Mouse (Mus musculus): ENCODE measurements around the gene Prss33. TPM values are rescaled to one million over a fixed set of nuclear protein-coding genes. Genes with fewer than 3 reads are reported as not detected.

Gene Prss33
- polyA plus RNA-seq, 1 experiment from 2014 or later = not detected

- no peak overlapping the region for H3K9ac ChIP-seq (ENCODE audit: low read depth, low read length)
- H3K27ac ChIP-seq (ENCODE audit: low read depth, low read length) = no peak overlapping the region
- H3K9me3 ChIP-seq (ENCODE audit: control insufficient read depth, low read length) = peaks cover 25% of the 10 kb centered on the region
- H3K4me1 ChIP-seq (ENCODE audit: control insufficient read depth, insufficient read depth, low read depth, low read length) = no peaks in the 10 kb centered on the region
- WGBS = 97% methylated on average over 8 of the region's 8 CpGs
- no peak for ATAC-seq
- H3K27me3 ChIP-seq (replicated peaks; ENCODE audit: control insufficient read depth, insufficient read depth, low read length) = no peaks in the 10 kb centered on the region
- peaks cover 88% of the 10 kb centered on the region for H3K36me3 ChIP-seq (ENCODE audit: control insufficient read depth, insufficient read depth, low read length)
- H3K4me3 ChIP-seq (ENCODE audit: low read length) = no peak overlapping the region
- no peak overlapping the region for H3K4me2 ChIP-seq (ENCODE audit: low read length)
Observed at GRCm38 (mm10) chr17:23818579-23818978, 17.3 kb downstream of the Prss33 start.

GRCm38 (mm10) chr17:23815641-23816040, 20.2 kb downstream of the Prss33 start:
- Histone ChIP-seq H3K4me1 (ENCODE audit: control insufficient read depth, insufficient read depth, low read depth, low read length) (no peaks in the 10 kb centered on the region), H3K36me3 (ENCODE audit: control insufficient read depth, insufficient read depth, low read length) (peaks cover 86% of the 10 kb centered on the region), H3K4me2 (ENCODE audit: low read length) (no peak overlapping the region), H3K27ac (ENCODE audit: low read depth, low read length) (no peak overlapping the region), H3K9me3 (ENCODE audit: control insufficient read depth, low read length) (peaks cover 25% of the 10 kb centered on the region), H3K9ac (ENCODE audit: low read depth, low read length) (no peak overlapping the region), H3K4me3 (ENCODE audit: low read length) (no peak overlapping the region), H3K27me3 (replicated peaks; ENCODE audit: control insufficient read depth, insufficient read depth, low read length) (no peaks in the 10 kb centered on the region)
- ATAC-seq = no peak
- 97% methylated on average over 16 of the region's 16 CpGs for WGBS

GRCm38 (mm10) chr17:23807918-23808317, 27.9 kb downstream of the Prss33 start:
- ATAC-seq = no peak
- Histone ChIP-seq H3K4me2 (ENCODE audit: low read length) (no peak overlapping the region), H3K4me3 (ENCODE audit: low read length) (no peak overlapping the region), H3K27me3 (replicated peaks; ENCODE audit: control insufficient read depth, insufficient read depth, low read length) (no peaks in the 10 kb centered on the region), H3K27ac (ENCODE audit: low read depth, low read length) (no peak overlapping the region), H3K36me3 (ENCODE audit: control insufficient read depth, insufficient read depth, low read length) (peaks cover 38% of the 10 kb centered on the region), H3K9ac (ENCODE audit: low read depth, low read length) (no peak overlapping the region), H3K4me1 (ENCODE audit: control insufficient read depth, insufficient read depth, low read depth, low read length) (peaks cover 31% of the 10 kb centered on the region), H3K9me3 (ENCODE audit: control insufficient read depth, low read length) (no peaks in the 10 kb centered on the region)
- WGBS = 89% methylated on average over 3 of the region's 3 CpGs

- H3K4me3 ChIP-seq (ENCODE audit: low read length) = no peak overlapping the region
- H3K27me3 ChIP-seq (replicated peaks; ENCODE audit: control insufficient read depth, insufficient read depth, low read length) = no peaks in the 10 kb centered on the region
- H3K27ac ChIP-seq (ENCODE audit: low read depth, low read length) = no peak overlapping the region
- H3K9ac ChIP-seq (ENCODE audit: low read depth, low read length) = 0 out of 2 replicates have a peak overlapping the region, but pooled peaks have one; percentile 5
- H3K9me3 ChIP-seq (ENCODE audit: control insufficient read depth, low read length) = no peaks in the 10 kb centered on the region
- peaks cover 30% of the 10 kb centered on the region for H3K36me3 ChIP-seq (ENCODE audit: control insufficient read depth, insufficient read depth, low read length)
- peak overlapping the region; percentile 13; the same call in 1 of the 2 replicates for H3K4me2 ChIP-seq (ENCODE audit: low read length)
- WGBS = 78% methylated on average over 25 of the region's 25 CpGs
- H3K4me1 ChIP-seq (ENCODE audit: control insufficient read depth, insufficient read depth, low read depth, low read length) = peaks cover 31% of the 10 kb centered on the region
- ATAC-seq = no peak
Observed at GRCm38 (mm10) chr17:23806867-23807266, 29.0 kb downstream of the Prss33 start.

DNA sequence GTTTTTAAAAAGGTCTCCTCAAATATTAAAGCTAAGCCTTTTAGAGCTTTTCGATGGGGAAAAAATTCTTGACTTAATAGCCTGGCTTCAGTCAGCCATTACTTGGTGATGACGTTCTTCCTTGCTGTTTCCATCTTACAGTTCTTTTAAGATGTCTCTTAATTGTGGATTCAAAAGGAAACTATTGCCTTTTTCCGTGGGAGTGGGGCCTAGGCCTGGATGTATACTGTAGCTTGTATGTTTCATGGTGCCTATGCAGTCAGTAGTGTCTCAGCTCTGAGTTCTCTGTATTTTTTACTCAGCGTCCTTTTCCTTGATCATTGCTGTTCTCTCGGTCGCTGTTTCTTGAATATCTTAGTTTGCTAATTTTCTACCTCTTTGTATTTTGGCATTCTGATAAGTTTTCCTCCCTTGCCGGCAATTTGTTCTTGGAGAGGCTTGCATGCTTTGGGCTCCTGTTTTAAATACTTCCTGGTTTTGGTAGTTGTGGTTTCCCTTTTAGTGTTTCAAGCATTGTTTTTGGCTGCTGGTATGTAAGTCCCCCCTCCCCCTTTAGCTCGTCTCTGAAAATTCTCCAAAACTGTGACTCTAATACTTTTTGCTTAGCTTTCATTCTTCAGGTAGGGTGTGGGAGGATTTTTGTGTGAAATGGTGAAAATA, 31.3 kb downstream of the Prss33 start:
- Histone ChIP-seq H3K36me3 (ENCODE audit: control insufficient read depth, insufficient read depth, low read length) (peaks cover 9% of the 10 kb centered on the region), H3K9ac (ENCODE audit: low read depth, low read length) (peak overlapping the region; percentile 81), H3K9me3 (ENCODE audit: control insufficient read depth, low read length) (no peaks in the 10 kb centered on the region), H3K27ac (ENCODE audit: low read depth, low read length) (no peak overlapping the region; the same call in 1 of the 2 replicates), H3K4me2 (ENCODE audit: low read length) (peak overlapping the region; percentile 74), H3K4me3 (ENCODE audit: low read length) (peak overlapping the region; percentile 63), H3K4me1 (ENCODE audit: control insufficient read depth, insufficient read depth, low read depth, low read length) (peaks cover 31% of the 10 kb centered on the region), H3K27me3 (replicated peaks; ENCODE audit: control insufficient read depth, insufficient read depth, low read length) (no peaks in the 10 kb centered on the region)
- WGBS = 5% methylated on average over 8 of the region's 8 CpGs
- no peak for ATAC-seq

- H3K4me2 ChIP-seq (ENCODE audit: low read length) = peak overlapping the region; percentile 74
- peaks cover under 1% of the 10 kb centered on the region; the same call in 1 of the 2 replicates for H3K36me3 ChIP-seq (ENCODE audit: control insufficient read depth, insufficient read depth, low read length)
- peak; percentile 57 for ATAC-seq
- peak overlapping the region; percentile 97 for H3K27ac ChIP-seq (ENCODE audit: low read depth, low read length)
- H3K4me3 ChIP-seq (ENCODE audit: low read length) = peak overlapping the region; percentile 63
- peak overlapping the region; percentile 81 for H3K9ac ChIP-seq (ENCODE audit: low read depth, low read length)
- WGBS = 0% methylated on average over 48 of the region's 83 CpGs
- no peaks in the 10 kb centered on the region for H3K9me3 ChIP-seq (ENCODE audit: control insufficient read depth, low read length)
- peaks cover 31% of the 10 kb centered on the region for H3K4me1 ChIP-seq (ENCODE audit: control insufficient read depth, insufficient read depth, low read depth, low read length)
- H3K27me3 ChIP-seq (replicated peaks; ENCODE audit: control insufficient read depth, insufficient read depth, low read length) = no peaks in the 10 kb centered on the region
Observed at GRCm38 (mm10) chr17:23803366-23804041, 32.4 kb downstream of the Prss33 start.

DNA sequence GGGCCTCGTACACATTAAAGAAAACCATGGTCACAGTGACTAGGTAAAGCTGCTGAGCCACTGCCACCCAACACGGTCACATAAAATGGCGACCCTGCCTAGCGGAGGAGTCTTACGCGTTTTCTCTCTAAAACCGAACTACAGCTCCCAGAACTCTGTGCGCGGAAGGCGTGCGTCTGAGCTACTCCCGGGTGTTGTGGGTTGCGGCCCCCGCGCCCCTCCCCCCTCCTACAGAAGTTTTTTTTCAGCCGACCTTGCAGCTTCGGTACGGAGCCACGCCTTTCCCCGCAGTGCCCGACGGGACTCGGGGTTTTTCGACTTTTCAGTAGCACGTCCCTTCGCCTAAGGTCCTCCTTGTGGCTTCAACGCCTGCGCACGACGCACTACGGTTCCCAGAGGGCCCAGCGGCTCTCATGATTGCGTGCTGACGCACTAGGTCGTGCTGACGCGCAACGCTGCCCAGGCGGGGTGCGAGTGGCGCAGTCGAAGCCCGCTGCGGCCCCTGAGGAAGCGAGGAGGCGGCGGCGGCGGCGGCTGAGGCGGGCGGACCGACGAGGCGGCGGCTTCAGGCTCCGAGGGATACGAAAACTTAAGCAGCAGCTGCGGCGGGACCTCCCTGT, 33.0 kb downstream of the Prss33 start:
- peak overlapping the region; percentile 97 for H3K27ac ChIP-seq (ENCODE audit: low read depth, low read length)
- H3K27me3 ChIP-seq (replicated peaks; ENCODE audit: control insufficient read depth, insufficient read depth, low read length) = no peaks in the 10 kb centered on the region
- H3K4me3 ChIP-seq (ENCODE audit: low read length) = peak overlapping the region; percentile 63
- no peaks in the 10 kb centered on the region for H3K36me3 ChIP-seq (ENCODE audit: control insufficient read depth, insufficient read depth, low read length)
- H3K9ac ChIP-seq (ENCODE audit: low read depth, low read length) = peak overlapping the region; percentile 81
- peak; percentile 98 for ATAC-seq
- peaks cover 31% of the 10 kb centered on the region for H3K4me1 ChIP-seq (ENCODE audit: control insufficient read depth, insufficient read depth, low read depth, low read length)
- WGBS = under 1% methylated on average over 60 of the region's 60 CpGs
- peak overlapping the region; percentile 67 for H3K4me2 ChIP-seq (ENCODE audit: low read length)
- H3K9me3 ChIP-seq (ENCODE audit: control insufficient read depth, low read length) = no peaks in the 10 kb centered on the region

- 95% methylated on average over 10 of the region's 10 CpGs for WGBS
- no peak overlapping the region for H3K4me2 ChIP-seq (ENCODE audit: low read length)
- no peaks in the 10 kb centered on the region for H3K27me3 ChIP-seq (replicated peaks; ENCODE audit: control insufficient read depth, insufficient read depth, low read length)
- H3K4me1 ChIP-seq (ENCODE audit: control insufficient read depth, insufficient read depth, low read depth, low read length) = peaks cover 25% of the 10 kb centered on the region
- H3K9ac ChIP-seq (ENCODE audit: low read depth, low read length) = no peak overlapping the region
- no peak for ATAC-seq
- H3K4me3 ChIP-seq (ENCODE audit: low read length) = no peak overlapping the region
- no peaks in the 10 kb centered on the region for H3K36me3 ChIP-seq (ENCODE audit: control insufficient read depth, insufficient read depth, low read length)
- H3K27ac ChIP-seq (ENCODE audit: low read depth, low read length) = no peak overlapping the region
- no peaks in the 10 kb centered on the region for H3K9me3 ChIP-seq (ENCODE audit: control insufficient read depth, low read length)
Observed at GRCm38 (mm10) chr17:23801627-23802026, 34.2 kb downstream of the Prss33 start.

DNA sequence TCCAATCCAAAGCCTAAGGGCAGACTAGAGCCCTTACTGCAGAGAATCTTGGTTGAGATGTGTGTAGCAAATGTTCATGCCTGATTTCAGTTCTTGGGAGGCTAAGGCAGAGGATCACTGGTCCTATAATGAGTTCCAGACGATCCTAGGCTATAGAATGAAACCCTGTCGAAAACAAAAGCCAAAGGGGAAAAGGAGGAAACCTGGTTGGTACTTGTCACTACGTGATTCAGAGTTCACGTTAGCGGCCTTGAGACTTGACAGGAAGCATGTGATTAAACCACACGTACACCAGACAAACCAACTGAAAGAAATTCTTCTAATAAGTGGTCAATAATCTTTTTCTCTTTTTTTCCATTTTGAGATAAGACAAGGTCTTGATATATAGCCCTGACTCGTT, 38.5 kb downstream of the Prss33 start:
- H3K9ac ChIP-seq (ENCODE audit: low read depth, low read length) = no peak overlapping the region
- no peaks in the 10 kb centered on the region for H3K36me3 ChIP-seq (ENCODE audit: control insufficient read depth, insufficient read depth, low read length)
- no peak overlapping the region for H3K4me2 ChIP-seq (ENCODE audit: low read length)
- no peaks in the 10 kb centered on the region for H3K9me3 ChIP-seq (ENCODE audit: control insufficient read depth, low read length)
- H3K27ac ChIP-seq (ENCODE audit: low read depth, low read length) = no peak overlapping the region
- H3K4me1 ChIP-seq (ENCODE audit: control insufficient read depth, insufficient read depth, low read depth, low read length) = no peaks in the 10 kb centered on the region; the same call in 1 of the 2 replicates
- no peak overlapping the region for H3K4me3 ChIP-seq (ENCODE audit: low read length)
- 80% methylated on average over 7 of the region's 7 CpGs for WGBS
- no peaks in the 10 kb centered on the region for H3K27me3 ChIP-seq (replicated peaks; ENCODE audit: control insufficient read depth, insufficient read depth, low read length)
- no peak for ATAC-seq
